Mouse (Mus musculus): ENCODE measurements around the gene Galnt17. TPM values are rescaled to one million over a fixed set of nuclear protein-coding genes. Genes with fewer than 3 reads are reported as not detected.

Galnt17 gene
- polyA plus RNA-seq, 2 experiments, result 3.4 to 5.9 TPM

- H3K4me2 ChIP-seq (replicated peaks; ENCODE audit: low read depth, low read length, severe bottlenecking), result no peak overlapping the region
- 77% methylated on average over 2 of the region's 2 CpGs for WGBS
Measured at GRCm38 (mm10) chr5:131000572-131000971, 307.7 kb downstream of the Galnt17 start.

GRCm38 (mm10) chr5:130979321-130979720 lies 329.0 kb downstream of the Galnt17 start:
- Histone ChIP-seq H3K27ac (replicated peaks; ENCODE audit: low read depth, low read length) (no peak overlapping the region), H3K4me1 (ENCODE audit: control insufficient read depth, insufficient read depth, low read length) (no peaks in the 10 kb centered on the region), H3K4me3 (replicated peaks; ENCODE audit: low read length) (no peak overlapping the region), H3K4me2 (replicated peaks; ENCODE audit: low read depth, low read length, severe bottlenecking) (no peak overlapping the region), H3K9me3 (ENCODE audit: control insufficient read depth, low read length) (no peaks in the 10 kb centered on the region), H3K27me3 (ENCODE audit: control insufficient read depth, insufficient read depth, low read length) (no peaks in the 10 kb centered on the region), H3K36me3 (ENCODE audit: control insufficient read depth, insufficient read depth, low read length) (no peaks in the 10 kb centered on the region), H3K9ac (ENCODE audit: low read depth, low read length, severe bottlenecking) (no peak overlapping the region)
- no peak for DNase-seq (ENCODE audit: low spot score)
- no peak for TF ChIP-seq POLR2A (IDR thresholded peaks at IDR 0.05; ENCODE audit: borderline replicate concordance, extremely low read depth, insufficient read depth, insufficient read length)
- ATAC-seq (ENCODE audit: low FRiP score, low read depth), result no peak
- WGBS, result 83% methylated on average over 8 of the region's 8 CpGs

More at GRCm38 (mm10) chr5:131000572-131000971, 307.7 kb downstream of the Galnt17 start:
- DNase-seq (ENCODE audit: low spot score), result no peak
- no peak overlapping the region for H3K27ac ChIP-seq (replicated peaks; ENCODE audit: low read depth, low read length)
- no peaks in the 10 kb centered on the region for H3K36me3 ChIP-seq (ENCODE audit: control insufficient read depth, insufficient read depth, low read length)
- no peak for ATAC-seq (ENCODE audit: low FRiP score, low read depth)
- no peak overlapping the region for H3K4me3 ChIP-seq (replicated peaks; ENCODE audit: low read length)
- H3K27me3 ChIP-seq (ENCODE audit: control insufficient read depth, insufficient read depth, low read length), result no peaks in the 10 kb centered on the region
- no peak for TF ChIP-seq POLR2A (IDR thresholded peaks at IDR 0.05; ENCODE audit: borderline replicate concordance, extremely low read depth, insufficient read depth, insufficient read length)
- no peaks in the 10 kb centered on the region; the same call in 1 of the 2 replicates for H3K9me3 ChIP-seq (ENCODE audit: control insufficient read depth, low read length)
- no peaks in the 10 kb centered on the region for H3K4me1 ChIP-seq (ENCODE audit: control insufficient read depth, insufficient read depth, low read length)
- H3K9ac ChIP-seq (ENCODE audit: low read depth, low read length, severe bottlenecking), result no peak overlapping the region

GRCm38 (mm10) chr5:130978871-130979270 lies 329.4 kb downstream of the Galnt17 start:
- H3K27me3 ChIP-seq (ENCODE audit: control insufficient read depth, insufficient read depth, low read length), result no peaks in the 10 kb centered on the region
- H3K27ac ChIP-seq (replicated peaks; ENCODE audit: low read depth, low read length), result no peak overlapping the region
- no peak overlapping the region for H3K4me3 ChIP-seq (replicated peaks; ENCODE audit: low read length)
- no peak for ATAC-seq (ENCODE audit: low FRiP score, low read depth)
- no peak for TF ChIP-seq POLR2A (IDR thresholded peaks at IDR 0.05; ENCODE audit: borderline replicate concordance, extremely low read depth, insufficient read depth, insufficient read length)
- no peaks in the 10 kb centered on the region for H3K36me3 ChIP-seq (ENCODE audit: control insufficient read depth, insufficient read depth, low read length)
- DNase-seq (ENCODE audit: low spot score), result no peak
- H3K4me1 ChIP-seq (ENCODE audit: control insufficient read depth, insufficient read depth, low read length), result no peaks in the 10 kb centered on the region
- no peak overlapping the region for H3K9ac ChIP-seq (ENCODE audit: low read depth, low read length, severe bottlenecking)
- no peaks in the 10 kb centered on the region for H3K9me3 ChIP-seq (ENCODE audit: control insufficient read depth, low read length)
- 83% methylated on average over 2 of the region's 2 CpGs for WGBS
- no peak overlapping the region for H3K4me2 ChIP-seq (replicated peaks; ENCODE audit: low read depth, low read length, severe bottlenecking)

DNA sequence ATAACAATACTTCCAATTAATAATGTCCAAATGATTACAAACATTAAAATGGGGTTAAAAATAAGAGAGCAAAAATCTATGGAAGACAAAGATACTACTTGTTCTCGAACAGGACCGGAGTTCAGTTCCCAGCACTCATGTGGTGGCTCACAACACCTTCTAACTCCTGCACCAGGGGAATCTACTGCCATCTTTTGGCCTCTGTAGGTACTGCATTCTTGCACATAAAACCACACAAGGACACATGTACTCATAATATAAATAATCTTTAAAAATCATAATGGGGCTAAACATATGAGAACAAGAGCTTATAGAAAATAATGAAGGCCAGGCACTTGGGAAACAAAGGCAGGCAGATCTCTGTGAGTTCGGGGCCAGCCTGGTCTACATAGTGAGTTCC lies 330.3 kb downstream of the Galnt17 start:
- no peak for ATAC-seq (ENCODE audit: low FRiP score, low read depth)
- no peak for DNase-seq (ENCODE audit: low spot score)
- H3K27me3 ChIP-seq (ENCODE audit: control insufficient read depth, insufficient read depth, low read length), result no peaks in the 10 kb centered on the region
- H3K27ac ChIP-seq (replicated peaks; ENCODE audit: low read depth, low read length), result no peak overlapping the region
- H3K9me3 ChIP-seq (ENCODE audit: control insufficient read depth, low read length), result no peaks in the 10 kb centered on the region
- H3K4me2 ChIP-seq (replicated peaks; ENCODE audit: low read depth, low read length, severe bottlenecking), result no peak overlapping the region
- no peak for TF ChIP-seq POLR2A (IDR thresholded peaks at IDR 0.05; ENCODE audit: borderline replicate concordance, extremely low read depth, insufficient read depth, insufficient read length)
- H3K4me3 ChIP-seq (replicated peaks; ENCODE audit: low read length), result no peak overlapping the region
- no peak overlapping the region for H3K9ac ChIP-seq (ENCODE audit: low read depth, low read length, severe bottlenecking)
- no peaks in the 10 kb centered on the region for H3K36me3 ChIP-seq (ENCODE audit: control insufficient read depth, insufficient read depth, low read length)
- WGBS, result 91% methylated on average over 3 of the region's 3 CpGs
- no peaks in the 10 kb centered on the region for H3K4me1 ChIP-seq (ENCODE audit: control insufficient read depth, insufficient read depth, low read length)

DNA sequence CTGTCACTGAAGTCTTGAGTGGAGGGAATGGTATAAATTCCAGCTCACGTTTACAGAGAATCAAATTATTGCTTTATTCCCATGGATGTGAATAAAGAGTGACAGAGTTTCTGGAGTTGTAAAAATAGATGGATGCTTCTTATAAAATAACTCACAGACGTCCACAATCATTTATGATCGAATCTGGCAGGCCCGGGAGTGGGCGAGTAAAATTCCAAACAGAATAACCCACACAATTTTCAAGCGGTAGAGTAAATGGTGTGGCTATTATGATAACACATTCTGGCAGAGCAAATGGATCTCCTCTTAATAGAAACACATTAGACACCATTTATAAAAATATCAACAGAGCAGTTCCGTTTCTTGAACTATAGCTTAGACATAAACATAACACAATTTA lies 355.9 kb downstream of the Galnt17 start:
- no peak overlapping the region for H3K4me3 ChIP-seq (replicated peaks; ENCODE audit: low read length)
- 56% methylated on average over 7 of the region's 7 CpGs for WGBS
- ATAC-seq (ENCODE audit: low FRiP score, low read depth) (no peak), DNase-seq (ENCODE audit: low spot score) (no peak)
- 0 out of 2 replicates have a peak, but pooled peaks cover 6% of the 10 kb centered on the region for H3K4me1 ChIP-seq (ENCODE audit: control insufficient read depth, insufficient read depth, low read length)
- H3K27ac ChIP-seq (replicated peaks; ENCODE audit: low read depth, low read length), result no peak overlapping the region
- no peaks in the 10 kb centered on the region for H3K27me3 ChIP-seq (ENCODE audit: control insufficient read depth, insufficient read depth, low read length)
- no peaks in the 10 kb centered on the region for H3K36me3 ChIP-seq (ENCODE audit: control insufficient read depth, insufficient read depth, low read length)
- no peak for TF ChIP-seq POLR2A (IDR thresholded peaks at IDR 0.05; ENCODE audit: borderline replicate concordance, extremely low read depth, insufficient read depth, insufficient read length)
- H3K4me2 ChIP-seq (replicated peaks; ENCODE audit: low read depth, low read length, severe bottlenecking), result no peak overlapping the region
- no peaks in the 10 kb centered on the region for H3K9me3 ChIP-seq (ENCODE audit: control insufficient read depth, low read length)
- no peak overlapping the region for H3K9ac ChIP-seq (ENCODE audit: low read depth, low read length, severe bottlenecking)
